Mouse (Mus musculus): ENCODE measurements at regions not wholly inside any gene's neighbourhood (a gene's known extent, or its start where the extent isn't known, plus 50 kb on each side); places are given as distances from the start of the nearest gene placed in this dataset.

GRCm38 (mm10) chr17:4424451-4425168, 569.5 kb upstream of the Arid1b start:
- DNase-seq (ENCODE audit: low spot score) = no peak

GRCm38 (mm10) chr17:4425342-4425741, 568.8 kb upstream of the Arid1b start:
- no peak for DNase-seq (ENCODE audit: low spot score)

- no peak for DNase-seq (ENCODE audit: low spot score)
Observed at GRCm38 (mm10) chr17:4429036-4429435, 565.1 kb upstream of the Arid1b start.

GRCm38 (mm10) chr17:4445606-4446005, 548.5 kb upstream of the Arid1b start:
- DNase-seq (ENCODE audit: low spot score) = no peak

- DNase-seq (ENCODE audit: low spot score) = no peak
Observed at GRCm38 (mm10) chr17:4457491-4457890, 536.6 kb upstream of the Arid1b start.

GRCm38 (mm10) chr17:4461541-4461940, 532.6 kb upstream of the Arid1b start:
- no peak for DNase-seq (ENCODE audit: low spot score)

GRCm38 (mm10) chr17:4464286-4464880, 529.7 kb upstream of the Arid1b start:
- DNase-seq (ENCODE audit: low spot score) = no peak

GRCm38 (mm10) chr17:4465741-4466140, 528.4 kb upstream of the Arid1b start:
- DNase-seq (ENCODE audit: low spot score) = no peak

- DNase-seq (ENCODE audit: low spot score) = no peak
Observed at GRCm38 (mm10) chr17:4472412-4472811, 521.7 kb upstream of the Arid1b start.

GRCm38 (mm10) chr17:4474350-4474749, 519.8 kb upstream of the Arid1b start:
- DNase-seq (ENCODE audit: low spot score) = no peak

- no peak for DNase-seq (ENCODE audit: low spot score)
Observed at GRCm38 (mm10) chr17:4475665-4476064, 518.5 kb upstream of the Arid1b start.

GRCm38 (mm10) chr17:4494392-4494791, 499.7 kb upstream of the Arid1b start:
- no peak for DNase-seq (ENCODE audit: low spot score)

- no peak for DNase-seq (ENCODE audit: low spot score)
Observed at GRCm38 (mm10) chr17:4500504-4500903, 493.6 kb upstream of the Arid1b start.

GRCm38 (mm10) chr17:4501029-4501428, 493.1 kb upstream of the Arid1b start:
- DNase-seq (ENCODE audit: low spot score) = no peak

GRCm38 (mm10) chr17:4504951-4505350, 489.2 kb upstream of the Arid1b start:
- DNase-seq (ENCODE audit: low spot score) = no peak

GRCm38 (mm10) chr17:4509506-4509905, 484.6 kb upstream of the Arid1b start:
- DNase-seq (ENCODE audit: low spot score) = no peak

- no peak for DNase-seq (ENCODE audit: low spot score)
Observed at GRCm38 (mm10) chr17:4516141-4516540, 478.0 kb upstream of the Arid1b start.

GRCm38 (mm10) chr17:4516846-4517245, 477.3 kb upstream of the Arid1b start:
- no peak for DNase-seq (ENCODE audit: low spot score)

GRCm38 (mm10) chr17:4521031-4521430, 473.1 kb upstream of the Arid1b start:
- no peak for DNase-seq (ENCODE audit: low spot score)

- DNase-seq (ENCODE audit: low spot score) = no peak
Observed at GRCm38 (mm10) chr17:4526466-4526865, 467.7 kb upstream of the Arid1b start.

GRCm38 (mm10) chr17:4532126-4532525, 462.0 kb upstream of the Arid1b start:
- DNase-seq (ENCODE audit: low spot score) = no peak

GRCm38 (mm10) chr17:4540435-4540834, 453.7 kb upstream of the Arid1b start:
- DNase-seq (ENCODE audit: low spot score) = no peak

- DNase-seq (ENCODE audit: low spot score) = no peak
Observed at GRCm38 (mm10) chr17:4541020-4541743, 452.9 kb upstream of the Arid1b start.
